Mouse (Mus musculus): ENCODE results near the gene Ccdc82. TPM values are rescaled to one million over a fixed set of nuclear protein-coding genes. Genes with fewer than 3 reads are reported as not detected.

Ccdc82 gene
- 7.7 and 8.1 TPM in 2 replicates for polyA plus RNA-seq (2016; fragmentation: Nextera tagmentation; extraction: Ambion mirVana)

- ATAC-seq (ENCODE audit: insufficient number of reproducible peaks, insufficient read depth, low FRiP score, low TSS enrichment) = peak; percentile 98
- H3K4me3 ChIP-seq = peak within 1 kb of the TSS; percentile 54
- no peaks in the 10 kb centered on the region for H3K36me3 ChIP-seq
- 3% methylated on average over 28 of the region's 39 CpGs for WGBS
- peaks cover 7% of the 10 kb centered on the region; the same call in 1 of the 2 replicates for H3K4me1 ChIP-seq
- peak within 1 kb of the TSS; percentile 78 for H3K4me2 ChIP-seq (replicated peaks)
- H3K27me3 ChIP-seq = no peaks in the 10 kb centered on the region
- peak within 1 kb of the TSS; percentile 82 for H3K27ac ChIP-seq
- no peaks in the 10 kb centered on the region for H3K9me3 ChIP-seq
- H3K9ac ChIP-seq = peak within 1 kb of the TSS; percentile 75
Measured at GRCm38 (mm10) chr9:13246815-13247638, at the start of gene Ccdc82. Gene Ccdc82 (plus strand): TSS chr9:13246955.

GRCm38 (mm10) chr9:13200079-13200478, 46.7 kb upstream of the Ccdc82 start:
- WGBS = 74% methylated on average over 3 of the region's 3 CpGs
- no peak for ATAC-seq (ENCODE audit: insufficient number of reproducible peaks, insufficient read depth, low FRiP score, low TSS enrichment)
- no peak overlapping the region for H3K4me2 ChIP-seq (replicated peaks)

GRCm38 (mm10) chr9:13203109-13203508, 43.6 kb upstream of the Ccdc82 start:
- H3K4me2 ChIP-seq (replicated peaks) = no peak overlapping the region
- H3K4me1 ChIP-seq = no peaks in the 10 kb centered on the region
- H3K36me3 ChIP-seq = no peaks in the 10 kb centered on the region
- H3K4me3 ChIP-seq = no peak overlapping the region
- 79% methylated on average over 1 of the region's 1 CpGs for WGBS
- no peak overlapping the region for H3K27ac ChIP-seq
- ATAC-seq (ENCODE audit: insufficient number of reproducible peaks, insufficient read depth, low FRiP score, low TSS enrichment) = no peak
- H3K9me3 ChIP-seq = no peaks in the 10 kb centered on the region
- H3K9ac ChIP-seq = no peak overlapping the region
- H3K27me3 ChIP-seq = no peaks in the 10 kb centered on the region

More at GRCm38 (mm10) chr9:13200079-13200478, 46.7 kb upstream of the Ccdc82 start:
- Histone ChIP-seq H3K9me3 (no peaks in the 10 kb centered on the region), H3K27me3 (no peaks in the 10 kb centered on the region), H3K4me1 (no peaks in the 10 kb centered on the region), H3K9ac (no peak overlapping the region), H3K4me3 (no peak overlapping the region), H3K36me3 (no peaks in the 10 kb centered on the region), H3K27ac (no peak overlapping the region)

DNA sequence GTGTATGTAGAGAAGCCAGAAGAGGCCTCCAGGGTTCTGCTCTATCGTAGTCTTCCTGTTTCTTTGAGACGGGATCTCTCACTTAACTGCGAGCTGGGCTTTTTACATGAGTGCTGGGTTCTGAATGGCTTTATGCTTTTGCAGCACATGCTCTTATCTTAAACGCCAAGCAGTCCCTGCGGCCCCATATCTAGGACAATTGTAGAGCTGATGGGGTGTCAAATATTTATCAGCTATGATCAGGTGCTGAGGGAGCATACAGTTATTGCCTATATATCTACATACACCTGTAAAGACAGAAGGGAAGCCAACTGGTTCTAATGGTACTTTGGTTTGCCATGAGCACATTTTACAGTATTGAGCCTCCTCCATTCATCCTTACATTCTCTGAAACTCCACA, 43.1 kb upstream of the Ccdc82 start:
- Histone ChIP-seq H3K27ac (no peak overlapping the region), H3K9ac (no peak overlapping the region), H3K27me3 (no peaks in the 10 kb centered on the region), H3K4me1 (no peaks in the 10 kb centered on the region), H3K4me3 (no peak overlapping the region), H3K36me3 (no peaks in the 10 kb centered on the region), H3K4me2 (replicated peaks) (no peak overlapping the region), H3K9me3 (no peaks in the 10 kb centered on the region)
- ATAC-seq (ENCODE audit: insufficient number of reproducible peaks, insufficient read depth, low FRiP score, low TSS enrichment) = no peak
- WGBS = 80% methylated on average over 5 of the region's 5 CpGs

DNA sequence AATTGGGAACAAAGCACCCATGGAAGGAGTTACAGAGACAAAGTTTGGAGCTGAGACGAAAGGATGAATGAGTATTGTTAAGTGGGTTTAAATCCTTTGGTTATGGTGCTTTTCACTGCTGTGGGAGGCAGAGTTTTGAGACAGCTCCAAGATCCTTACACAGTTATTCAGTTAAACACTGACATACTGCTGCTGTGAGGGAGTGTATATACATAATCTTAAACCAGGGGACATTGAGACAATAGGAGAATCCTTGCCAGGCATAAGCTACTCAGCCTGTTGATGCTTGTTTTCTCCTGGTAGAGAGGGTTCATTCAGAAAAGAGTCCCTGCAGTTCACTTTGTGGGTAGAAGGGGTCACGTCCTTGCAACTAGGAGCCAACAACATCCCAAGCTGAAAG, 40.4 kb upstream of the Ccdc82 start:
- Histone ChIP-seq H3K27ac (no peak overlapping the region), H3K9ac (no peak overlapping the region), H3K4me2 (replicated peaks) (no peak overlapping the region), H3K9me3 (no peaks in the 10 kb centered on the region), H3K27me3 (no peaks in the 10 kb centered on the region), H3K36me3 (no peaks in the 10 kb centered on the region), H3K4me3 (no peak overlapping the region), H3K4me1 (no peaks in the 10 kb centered on the region)
- WGBS = 60% methylated on average over 2 of the region's 2 CpGs
- ATAC-seq (ENCODE audit: insufficient number of reproducible peaks, insufficient read depth, low FRiP score, low TSS enrichment) = no peak

GRCm38 (mm10) chr9:13225872-13226271, 20.9 kb upstream of the Ccdc82 start:
- H3K27ac ChIP-seq = no peak overlapping the region
- 89% methylated on average over 1 of the region's 1 CpGs for WGBS
- no peaks in the 10 kb centered on the region for H3K9me3 ChIP-seq
- H3K27me3 ChIP-seq = no peaks in the 10 kb centered on the region
- no peak overlapping the region for H3K4me3 ChIP-seq
- H3K9ac ChIP-seq = no peak overlapping the region
- H3K4me1 ChIP-seq = no peaks in the 10 kb centered on the region
- H3K36me3 ChIP-seq = no peaks in the 10 kb centered on the region
- no peak for ATAC-seq (ENCODE audit: insufficient number of reproducible peaks, insufficient read depth, low FRiP score, low TSS enrichment)
- no peak overlapping the region for H3K4me2 ChIP-seq (replicated peaks)

DNA sequence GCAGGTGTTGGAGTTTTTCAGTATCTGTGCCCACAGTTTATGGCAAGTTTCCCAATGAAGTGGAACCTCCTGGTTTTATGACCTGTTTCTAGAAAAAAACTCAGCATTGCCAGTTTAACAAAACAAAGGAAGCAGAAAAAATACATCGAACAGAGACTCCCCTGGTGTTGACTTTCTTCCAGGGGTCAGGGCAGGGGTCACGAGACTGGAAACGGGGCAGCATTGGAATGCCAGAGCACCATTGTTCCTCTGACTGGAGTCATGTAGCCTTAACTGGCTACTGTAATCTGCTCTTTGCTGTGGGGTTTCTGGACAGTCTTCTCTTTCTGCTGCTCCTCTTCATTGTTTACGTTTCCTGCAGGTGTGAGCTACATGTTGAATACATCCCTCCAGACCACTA, 16.2 kb upstream of the Ccdc82 start:
- 7% methylated on average over 4 of the region's 4 CpGs for WGBS
- Histone ChIP-seq H3K27me3 (no peaks in the 10 kb centered on the region), H3K36me3 (no peaks in the 10 kb centered on the region), H3K27ac (no peak overlapping the region), H3K4me2 (replicated peaks) (no peak overlapping the region), H3K9ac (no peak overlapping the region), H3K9me3 (no peaks in the 10 kb centered on the region), H3K4me3 (no peak overlapping the region), H3K4me1 (no peaks in the 10 kb centered on the region)
- no peak for ATAC-seq (ENCODE audit: insufficient number of reproducible peaks, insufficient read depth, low FRiP score, low TSS enrichment)

GRCm38 (mm10) chr9:13231545-13232216, 15.1 kb upstream of the Ccdc82 start:
- no peak overlapping the region for H3K4me3 ChIP-seq
- H3K4me2 ChIP-seq (replicated peaks) = no peak overlapping the region
- H3K27me3 ChIP-seq = no peaks in the 10 kb centered on the region
- H3K4me1 ChIP-seq = no peaks in the 10 kb centered on the region
- no peaks in the 10 kb centered on the region for H3K9me3 ChIP-seq
- no peak overlapping the region for H3K9ac ChIP-seq
- no peaks in the 10 kb centered on the region for H3K36me3 ChIP-seq
- 16% methylated on average over 5 of the region's 5 CpGs for WGBS
- no peak overlapping the region for H3K27ac ChIP-seq
- no peak for ATAC-seq (ENCODE audit: insufficient number of reproducible peaks, insufficient read depth, low FRiP score, low TSS enrichment)

- Histone ChIP-seq H3K4me2 (replicated peaks) (no peak overlapping the region), H3K36me3 (no peaks in the 10 kb centered on the region), H3K9me3 (no peaks in the 10 kb centered on the region), H3K9ac (no peak overlapping the region), H3K27me3 (no peaks in the 10 kb centered on the region), H3K4me3 (no peak overlapping the region), H3K4me1 (peaks cover 4% of the 10 kb centered on the region; the same call in 1 of the 2 replicates), H3K27ac (no peak overlapping the region)
- ATAC-seq (ENCODE audit: insufficient number of reproducible peaks, insufficient read depth, low FRiP score, low TSS enrichment) = no peak
Measured at GRCm38 (mm10) chr9:13242321-13242720, 4.4 kb upstream of the Ccdc82 start.

GRCm38 (mm10) chr9:13245481-13245880, 1.3 kb upstream of the Ccdc82 start, which contains the start of gene Jrkl:
Gene Jrkl (minus strand): TSS chr9:13245829.
- Histone ChIP-seq H3K4me1 (peaks cover 7% of the 10 kb centered on the region; the same call in 1 of the 2 replicates), H3K9me3 (no peaks in the 10 kb centered on the region), H3K36me3 (no peaks in the 10 kb centered on the region), H3K4me3 (peak within 1 kb of the TSS; percentile 52), H3K4me2 (replicated peaks) (peak within 1 kb of the TSS; percentile 57), H3K27ac (peak within 1 kb of the TSS; percentile 78), H3K27me3 (no peaks in the 10 kb centered on the region), H3K9ac (peak within 1 kb of the TSS; percentile 44; the same call in 1 of the 2 replicates)
- WGBS = 8% methylated on average over 10 of the region's 10 CpGs
- ATAC-seq (ENCODE audit: insufficient number of reproducible peaks, insufficient read depth, low FRiP score, low TSS enrichment) = no peak

GRCm38 (mm10) chr9:13248104-13248503, 1.3 kb downstream of the Ccdc82 start:
- H3K4me1 ChIP-seq = peaks cover 7% of the 10 kb centered on the region; the same call in 1 of the 2 replicates
- no peaks in the 10 kb centered on the region for H3K9me3 ChIP-seq
- H3K4me2 ChIP-seq (replicated peaks) = no peak overlapping the region
- no peak for ATAC-seq (ENCODE audit: insufficient number of reproducible peaks, insufficient read depth, low FRiP score, low TSS enrichment)
- H3K27me3 ChIP-seq = no peaks in the 10 kb centered on the region
- 94% methylated on average over 4 of the region's 4 CpGs for WGBS
- no peaks in the 10 kb centered on the region for H3K36me3 ChIP-seq
- no peak overlapping the region for H3K4me3 ChIP-seq
- H3K9ac ChIP-seq = no peak overlapping the region
- no peak overlapping the region for H3K27ac ChIP-seq

DNA sequence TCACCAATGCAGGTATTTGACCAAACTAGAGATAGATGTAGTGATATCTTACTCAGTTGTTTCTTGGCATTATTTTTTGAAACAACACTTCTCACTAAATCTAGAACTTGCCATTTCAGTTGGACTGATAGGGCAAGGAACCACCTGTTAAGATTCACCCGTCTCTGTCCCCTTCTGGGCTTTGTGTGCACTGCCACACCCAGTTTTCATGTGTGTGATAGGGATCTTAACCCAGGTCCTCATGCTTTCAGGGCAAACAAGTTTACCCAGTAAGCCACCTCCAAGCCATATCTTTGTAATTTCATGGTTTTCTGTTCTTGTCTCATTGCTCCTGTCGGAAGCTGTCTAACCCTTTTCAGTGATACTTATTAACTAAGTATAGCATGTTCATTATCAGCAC, 4.5 kb downstream of the Ccdc82 start:
- Histone ChIP-seq H3K4me2 (replicated peaks) (no peak overlapping the region), H3K4me3 (no peak overlapping the region), H3K9me3 (no peaks in the 10 kb centered on the region), H3K4me1 (0 out of 2 replicates have a peak, but pooled peaks cover 3% of the 10 kb centered on the region), H3K36me3 (no peaks in the 10 kb centered on the region), H3K9ac (no peak overlapping the region), H3K27ac (no peak overlapping the region), H3K27me3 (no peaks in the 10 kb centered on the region)
- ATAC-seq (ENCODE audit: insufficient number of reproducible peaks, insufficient read depth, low FRiP score, low TSS enrichment) = no peak
- WGBS = 84% methylated on average over 2 of the region's 2 CpGs

Data from embryonic facial prominence, embryonic 12.5 days (tissue).